Mouse (Mus musculus): ENCODE measurements at regions not wholly inside any gene's neighbourhood (a gene's known extent, or its start where the extent isn't known, plus 50 kb on each side); places are given as distances from the start of the nearest gene placed in this dataset.
"Not testable (repeated sequence)": the region's sequence is repeated elsewhere in the genome, so short reads cannot be mapped to it uniquely, and the experiment has no call there.

- Histone ChIP-seq H3K4me2 (no peak overlapping the region), H3K4me3 (no peak overlapping the region), H3K9me3 (no peaks in the 10 kb centered on the region), H3K9ac (no peak overlapping the region), H3K27me3 (replicated peaks) (no peaks in the 10 kb centered on the region), H3K36me3 (replicated peaks) (no peaks in the 10 kb centered on the region), H3K27ac (no peak overlapping the region), H3K4me1 (no peaks in the 10 kb centered on the region)
- no peak for ATAC-seq (replicated peaks)
- 87% methylated on average over 2 of the region's 2 CpGs for whole genome bisulfite sequencing
Observed at GRCm38 (mm10) chr16:46878739-46879138, 380.4 kb upstream of the Nectin3 start.

- WGBS: 88% methylated on average over 2 of the region's 2 CpGs
- no peak for ATAC-seq (replicated peaks)
- H3K4me1 ChIP-seq: no peaks in the 10 kb centered on the region
Observed at GRCm38 (mm10) chr16:46863959-46864358, 365.6 kb upstream of the Nectin3 start.

GRCm38 (mm10) chr16:46849534-46849933 lies 351.2 kb upstream of the Nectin3 start:
- H3K4me3 ChIP-seq: no peak overlapping the region
- H3K4me2 ChIP-seq: no peak overlapping the region
- H3K27me3 ChIP-seq (replicated peaks): no peaks in the 10 kb centered on the region
- H3K9me3 ChIP-seq: no peaks in the 10 kb centered on the region
- ATAC-seq (replicated peaks): no peak
- WGBS: 87% methylated on average over 4 of the region's 4 CpGs
- H3K4me1 ChIP-seq: peaks cover 9% of the 10 kb centered on the region
- no peak overlapping the region for H3K9ac ChIP-seq
- H3K27ac ChIP-seq: no peak overlapping the region
- H3K36me3 ChIP-seq (replicated peaks): no peaks in the 10 kb centered on the region

More at GRCm38 (mm10) chr16:46863959-46864358, 365.6 kb upstream of the Nectin3 start:
- H3K4me3 ChIP-seq: no peak overlapping the region
- H3K27ac ChIP-seq: no peak overlapping the region
- no peaks in the 10 kb centered on the region for H3K36me3 ChIP-seq (replicated peaks)
- no peak overlapping the region for H3K9ac ChIP-seq
- H3K4me2 ChIP-seq: no peak overlapping the region
- H3K9me3 ChIP-seq: no peaks in the 10 kb centered on the region
- no peaks in the 10 kb centered on the region for H3K27me3 ChIP-seq (replicated peaks)

GRCm38 (mm10) chr16:46848755-46849154 lies 350.4 kb upstream of the Nectin3 start:
- Histone ChIP-seq H3K9me3 (no peaks in the 10 kb centered on the region), H3K4me2 (no peak overlapping the region), H3K9ac (no peak overlapping the region), H3K36me3 (replicated peaks) (no peaks in the 10 kb centered on the region), H3K27ac (no peak overlapping the region), H3K4me3 (no peak overlapping the region), H3K27me3 (replicated peaks) (no peaks in the 10 kb centered on the region), H3K4me1 (peaks cover 9% of the 10 kb centered on the region)
- ATAC-seq (replicated peaks): no peak

- no peaks in the 10 kb centered on the region for H3K27me3 ChIP-seq (replicated peaks)
- H3K9ac ChIP-seq: no peak overlapping the region
- H3K4me1 ChIP-seq: peaks cover 9% of the 10 kb centered on the region
- H3K36me3 ChIP-seq (replicated peaks): no peaks in the 10 kb centered on the region
- no peaks in the 10 kb centered on the region for H3K9me3 ChIP-seq
- H3K4me2 ChIP-seq: no peak overlapping the region
- 32% methylated on average over 3 of the region's 3 CpGs for WGBS
- ATAC-seq (replicated peaks): 0 out of 2 replicates have a peak, but pooled peaks have one; percentile 54
- H3K27ac ChIP-seq: peak overlapping the region; percentile 20; the same call in 1 of the 2 replicates
- no peak overlapping the region for H3K4me3 ChIP-seq
Observed at GRCm38 (mm10) chr16:46847707-46848356, 349.5 kb upstream of the Nectin3 start.

- WGBS: 88% methylated on average over 2 of the region's 2 CpGs
- H3K4me1 ChIP-seq: no peaks in the 10 kb centered on the region
- no peaks in the 10 kb centered on the region for H3K9me3 ChIP-seq
- no peaks in the 10 kb centered on the region for H3K27me3 ChIP-seq (replicated peaks)
- no peak overlapping the region for H3K4me3 ChIP-seq
- H3K9ac ChIP-seq: no peak overlapping the region
- no peak for ATAC-seq (replicated peaks)
- H3K4me2 ChIP-seq: no peak overlapping the region
- H3K36me3 ChIP-seq (replicated peaks): no peaks in the 10 kb centered on the region
- H3K27ac ChIP-seq: no peak overlapping the region
Observed at GRCm38 (mm10) chr16:46841179-46841578, 342.9 kb upstream of the Nectin3 start.

- Histone ChIP-seq H3K4me2 (no peak overlapping the region), H3K27me3 (replicated peaks) (no peaks in the 10 kb centered on the region), H3K36me3 (replicated peaks) (no peaks in the 10 kb centered on the region), H3K4me3 (no peak overlapping the region), H3K4me1 (no peaks in the 10 kb centered on the region), H3K9me3 (no peaks in the 10 kb centered on the region), H3K27ac (no peak overlapping the region), H3K9ac (no peak overlapping the region)
- no peak for ATAC-seq (replicated peaks)
Observed at GRCm38 (mm10) chr16:46840764-46841163, 342.4 kb upstream of the Nectin3 start.

- Histone ChIP-seq H3K36me3 (replicated peaks) (no peaks in the 10 kb centered on the region), H3K27ac (no peak overlapping the region), H3K4me1 (no peaks in the 10 kb centered on the region), H3K9me3 (no peaks in the 10 kb centered on the region), H3K27me3 (replicated peaks) (no peaks in the 10 kb centered on the region), H3K4me2 (no peak overlapping the region), H3K4me3 (no peak overlapping the region), H3K9ac (no peak overlapping the region)
- WGBS: 91% methylated on average over 2 of the region's 2 CpGs
- ATAC-seq (replicated peaks): no peak
Observed at GRCm38 (mm10) chr16:46825147-46825546, 326.8 kb upstream of the Nectin3 start.

- Histone ChIP-seq H3K36me3 (replicated peaks) (no peaks in the 10 kb centered on the region), H3K27ac (no peak overlapping the region), H3K9ac (no peak overlapping the region), H3K9me3 (no peaks in the 10 kb centered on the region), H3K27me3 (replicated peaks) (no peaks in the 10 kb centered on the region), H3K4me2 (no peak overlapping the region), H3K4me3 (no peak overlapping the region), H3K4me1 (no peaks in the 10 kb centered on the region)
- ATAC-seq (replicated peaks): peak; percentile 58; the same call in 1 of the 2 replicates
- 46% methylated on average over 3 of the region's 3 CpGs for WGBS
Observed at GRCm38 (mm10) chr16:46822753-46823152, 324.4 kb upstream of the Nectin3 start.

GRCm38 (mm10) chr16:46818215-46818614 lies 319.9 kb upstream of the Nectin3 start:
- 69% methylated on average over 1 of the region's 1 CpGs for WGBS
- Histone ChIP-seq H3K36me3 (replicated peaks) (no peaks in the 10 kb centered on the region), H3K27me3 (replicated peaks) (no peaks in the 10 kb centered on the region), H3K9ac (no peak overlapping the region), H3K4me1 (no peaks in the 10 kb centered on the region), H3K4me2 (no peak overlapping the region), H3K9me3 (no peaks in the 10 kb centered on the region), H3K27ac (no peak overlapping the region), H3K4me3 (no peak overlapping the region)
- ATAC-seq (replicated peaks): no peak; the same call in 1 of the 2 replicates

GRCm38 (mm10) chr16:46811835-46812234 lies 313.5 kb upstream of the Nectin3 start:
- H3K27me3 ChIP-seq (replicated peaks); H3K36me3 ChIP-seq (replicated peaks); H3K4me2 ChIP-seq; H3K4me1 ChIP-seq; H3K27ac ChIP-seq; H3K9ac ChIP-seq; H3K4me3 ChIP-seq; ATAC-seq (replicated peaks); H3K9me3 ChIP-seq: not testable (repeated sequence)

GRCm38 (mm10) chr16:46807476-46807875 lies 309.2 kb upstream of the Nectin3 start:
- Histone ChIP-seq H3K9ac (no peak overlapping the region), H3K27ac (no peak overlapping the region), H3K27me3 (replicated peaks) (no peaks in the 10 kb centered on the region), H3K9me3 (no peaks in the 10 kb centered on the region), H3K36me3 (replicated peaks) (no peaks in the 10 kb centered on the region), H3K4me3 (no peak overlapping the region), H3K4me2 (no peak overlapping the region), H3K4me1 (no peaks in the 10 kb centered on the region)
- ATAC-seq (replicated peaks): no peak
- 98% methylated on average over 2 of the region's 2 CpGs for WGBS

GRCm38 (mm10) chr16:46776367-46776766 lies 278.0 kb upstream of the Nectin3 start:
- H3K27ac ChIP-seq: no peak overlapping the region
- H3K4me2 ChIP-seq: no peak overlapping the region
- WGBS: 67% methylated on average over 5 of the region's 5 CpGs
- H3K4me1 ChIP-seq: no peaks in the 10 kb centered on the region
- no peaks in the 10 kb centered on the region for H3K9me3 ChIP-seq
- no peak for ATAC-seq (replicated peaks)
- H3K36me3 ChIP-seq (replicated peaks): no peaks in the 10 kb centered on the region
- H3K4me3 ChIP-seq: no peak overlapping the region
- H3K9ac ChIP-seq: no peak overlapping the region
- H3K27me3 ChIP-seq (replicated peaks): no peaks in the 10 kb centered on the region

Measured in midbrain, embryonic 15.5 days (tissue).